Mouse (Mus musculus) bone marrow, adult 2 months (tissue): ENCODE data around the gene Fmo2.

Experiments
- CTCF ChIP-seq: fragments of 200-500 bp; IDR thresholded peaks from 2 replicates; pipeline ENCODE4 v1.5.1; 2011; ENCODE audit warnings: low read length, control low read depth; ENCODE audit not compliant: control insufficient read depth, insufficient read depth
- POLR2A ChIP-seq: fragments of 200-500 bp; IDR thresholded peaks from 2 replicates; pipeline ENCODE4 v1.6.1; 2011; ENCODE audit warnings: low read depth, mild to moderate bottlenecking, control low read depth, low read length, borderline replicate concordance; ENCODE audit not compliant: control insufficient read depth

GRCm38 (mm10) chr1:162943700-162944099 is 45.2 kb upstream of the Fmo2 start:
- TF ChIP-seq POLR2A (no peak), CTCF (no peak)
